Mouse (Mus musculus): ENCODE results near the gene Slc20a1. TPM values are rescaled to one million over a fixed set of nuclear protein-coding genes. Genes with fewer than 3 reads are reported as not detected.
A peak's percentile ranks its signal among the peaks of the same experiment; 100 is the strongest.

Slc20a1 gene
- total RNA-seq, 1 experiment: 309 TPM

DNA sequence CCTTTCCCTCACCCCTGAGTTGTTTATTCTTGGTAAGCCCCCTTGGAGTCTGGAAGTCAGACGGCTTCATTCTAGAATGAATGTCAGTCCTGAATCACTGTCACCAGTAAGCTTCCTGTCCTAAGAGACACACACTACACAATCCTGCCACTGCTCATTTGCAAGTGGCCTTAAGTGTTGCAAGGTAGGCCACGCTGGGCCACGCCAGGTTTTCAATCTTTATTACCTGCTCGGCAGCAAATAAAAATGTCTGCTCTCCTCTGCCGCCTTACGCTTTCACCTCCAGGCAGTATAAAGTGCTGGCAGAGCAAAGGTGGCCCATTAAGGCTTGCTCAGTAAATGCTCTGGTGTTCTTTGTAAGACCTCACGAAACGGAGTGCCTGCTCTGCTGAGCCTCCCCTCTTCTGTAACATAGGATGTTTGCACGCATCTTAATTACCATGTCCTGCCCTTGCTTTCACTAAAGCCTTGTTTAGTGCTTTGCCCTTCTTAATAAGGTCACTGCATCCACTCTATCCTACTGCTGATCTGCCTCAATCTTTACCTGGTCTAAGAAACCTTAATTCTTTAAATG lies 19.1 kb downstream of the Slc20a1 start:
- TF ChIP-seq CHD2 (IDR thresholded peaks at IDR 0.05; ENCODE audit: low read depth, low read length) (no peak), ZNF384 (IDR thresholded peaks at IDR 0.05; ENCODE audit: low read depth, low read length) (no peak)
- Histone ChIP-seq H3K9ac (ENCODE audit: insufficient read depth, low read depth, low read length, poor library complexity, severe bottlenecking) (no peak overlapping the region), H3K27ac (ENCODE audit: insufficient read depth, low read depth, low read length, poor library complexity, severe bottlenecking) (no peak overlapping the region), H3K4me3 (ENCODE audit: insufficient read depth in 1 of 2, low read depth in 1 of 2, low read length in 2 of 2, poor library complexity in 1 of 2, severe bottlenecking in 1 of 2) (peak overlapping the region in 1 of 2 experiments; percentile 19; a peak in 1 of 4 replicates), H3K9me3 (ENCODE audit: control insufficient read depth, insufficient read depth, low read depth, low read length) (no peaks in the 10 kb centered on the region), H3K36me3 (ENCODE audit: control insufficient read depth, insufficient read depth, low read length, poor library complexity, severe bottlenecking) (peaks cover under 1% of the 10 kb centered on the region; the same call in 1 of the 2 replicates), H3K4me1 (ENCODE audit: control insufficient read depth in 2 of 2, insufficient read depth in 2 of 2, low read length in 2 of 2, poor library complexity in 1 of 2) (peaks cover 0 to 8% of the 10 kb centered on the region in 2 experiments; a peak in 1 of 4 replicates)
- in situ Hi-C loops (cut with MboI; ENCODE audit: low sequenced_read_pairs in 2 of 2, unreplicated experiment in 2 of 2): no loop called here
- no peak for DNase-seq (ENCODE audit: low read depth, low spot score)

DNA sequence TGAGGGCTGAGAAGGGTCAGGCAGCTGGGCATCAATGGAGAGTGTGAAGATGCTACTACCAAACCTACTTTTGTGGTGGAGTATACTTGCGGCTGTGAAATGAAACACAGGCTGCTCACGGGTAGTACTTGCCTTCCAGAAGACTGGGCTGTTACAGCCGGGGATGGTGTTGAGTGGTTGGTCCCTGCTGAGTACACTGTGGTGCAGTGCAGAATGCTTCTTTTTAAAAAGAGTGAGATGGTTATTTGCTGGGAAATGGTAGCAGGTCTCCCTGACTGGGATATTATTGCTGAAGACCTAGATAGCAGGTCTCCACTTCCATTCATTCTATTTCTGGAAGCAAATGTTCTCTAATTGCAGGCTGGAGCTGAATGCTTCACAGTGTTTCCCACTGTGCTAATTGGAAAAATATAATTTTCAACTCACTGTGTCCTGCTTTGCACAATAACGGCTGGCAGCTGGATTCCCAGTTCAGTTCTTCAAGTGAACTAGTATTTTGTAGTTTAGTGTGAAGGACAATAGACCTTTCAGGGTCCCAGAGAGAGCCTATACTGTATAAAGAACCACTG lies 20.1 kb downstream of the Slc20a1 start:
- Histone ChIP-seq H3K9ac (ENCODE audit: insufficient read depth, low read depth, low read length, poor library complexity, severe bottlenecking) (no peak overlapping the region), H3K4me1 (ENCODE audit: control insufficient read depth in 2 of 2, insufficient read depth in 2 of 2, low read length in 2 of 2, poor library complexity in 1 of 2) (peaks cover 0 to 8% of the 10 kb centered on the region in 2 experiments; a peak in 1 of 4 replicates), H3K36me3 (ENCODE audit: control insufficient read depth, insufficient read depth, low read length, poor library complexity, severe bottlenecking) (no peaks in the 10 kb centered on the region), H3K4me3 (ENCODE audit: insufficient read depth in 1 of 2, low read depth in 1 of 2, low read length in 2 of 2, poor library complexity in 1 of 2, severe bottlenecking in 1 of 2) (no peak overlapping the region), H3K27ac (ENCODE audit: insufficient read depth, low read depth, low read length, poor library complexity, severe bottlenecking) (no peak overlapping the region), H3K9me3 (ENCODE audit: control insufficient read depth, insufficient read depth, low read depth, low read length) (no peaks in the 10 kb centered on the region)
- no peak for DNase-seq (ENCODE audit: low read depth, low spot score)
- in situ Hi-C loops (cut with MboI; ENCODE audit: low sequenced_read_pairs in 2 of 2, unreplicated experiment in 2 of 2): no loop called here
- TF ChIP-seq HCFC1 (IDR thresholded peaks at IDR 0.05; ENCODE audit: borderline replicate concordance, insufficient read depth, low read length) (no peak), CHD2 (IDR thresholded peaks at IDR 0.05; ENCODE audit: low read depth, low read length) (no peak), ZNF384 (IDR thresholded peaks at IDR 0.05; ENCODE audit: low read depth, low read length) (no peak), ZC3H11A (IDR thresholded peaks at IDR 0.05; ENCODE audit: borderline replicate concordance, low read depth, low read length) (no peak), MAFK (IDR thresholded peaks at IDR 0.05; ENCODE audit: insufficient read depth, low read depth, low read length) (no peak)

DNA sequence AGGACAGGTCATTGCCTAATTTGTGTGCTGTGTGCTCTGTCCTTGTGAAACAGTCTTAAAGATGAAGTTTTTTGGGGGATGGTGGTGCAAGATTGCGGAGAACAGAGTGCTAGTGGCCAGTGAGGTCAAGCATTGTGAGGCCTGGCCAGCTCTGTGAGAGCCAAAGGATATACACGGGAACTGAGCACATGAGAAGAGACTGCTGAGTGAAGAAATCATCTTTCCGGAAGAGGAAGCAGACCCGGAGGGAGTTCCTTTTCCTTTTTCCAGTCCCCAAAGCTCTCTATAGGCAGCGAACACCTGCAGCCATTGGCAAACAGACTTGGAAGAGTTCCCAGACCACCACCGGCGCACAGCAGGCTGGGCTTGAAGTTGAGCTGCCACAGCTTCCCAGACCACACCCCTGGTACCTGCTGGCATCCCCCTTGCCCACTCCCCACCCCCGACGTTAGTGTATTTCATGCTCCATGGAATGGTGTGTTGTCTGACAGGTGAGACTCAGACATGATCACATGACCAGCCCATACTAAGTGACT lies 22.6 kb downstream of the Slc20a1 start:
- Histone ChIP-seq H3K36me3 (ENCODE audit: control insufficient read depth, insufficient read depth, low read length, poor library complexity, severe bottlenecking) (no peaks in the 10 kb centered on the region), H3K9ac (ENCODE audit: insufficient read depth, low read depth, low read length, poor library complexity, severe bottlenecking) (no peak overlapping the region), H3K27ac (ENCODE audit: insufficient read depth, low read depth, low read length, poor library complexity, severe bottlenecking) (no peak overlapping the region), H3K4me3 (ENCODE audit: insufficient read depth in 1 of 2, low read depth in 1 of 2, low read length in 2 of 2, poor library complexity in 1 of 2, severe bottlenecking in 1 of 2) (no peak overlapping the region), H3K9me3 (ENCODE audit: control insufficient read depth, insufficient read depth, low read depth, low read length) (no peaks in the 10 kb centered on the region), H3K4me1 (ENCODE audit: control insufficient read depth in 2 of 2, insufficient read depth in 2 of 2, low read length in 2 of 2, poor library complexity in 1 of 2) (peaks cover 0 to 17% of the 10 kb centered on the region in 2 experiments; a peak in 2 of 4 replicates)
- DNase-seq (ENCODE audit: low read depth, low spot score): no peak
- in situ Hi-C loops (cut with MboI; ENCODE audit: low sequenced_read_pairs in 2 of 2, unreplicated experiment in 2 of 2): no loop called here
- no peak for TF ChIP-seq HCFC1 (IDR thresholded peaks at IDR 0.05; ENCODE audit: borderline replicate concordance, insufficient read depth, low read length)
- no peak for TF ChIP-seq ZC3H11A (IDR thresholded peaks at IDR 0.05; ENCODE audit: borderline replicate concordance, low read depth, low read length)
- TF ChIP-seq MAFK (IDR thresholded peaks at IDR 0.05; ENCODE audit: insufficient read depth, low read depth, low read length): no peak
- no peak for TF ChIP-seq ZNF384 (IDR thresholded peaks at IDR 0.05; ENCODE audit: low read depth, low read length)

DNA sequence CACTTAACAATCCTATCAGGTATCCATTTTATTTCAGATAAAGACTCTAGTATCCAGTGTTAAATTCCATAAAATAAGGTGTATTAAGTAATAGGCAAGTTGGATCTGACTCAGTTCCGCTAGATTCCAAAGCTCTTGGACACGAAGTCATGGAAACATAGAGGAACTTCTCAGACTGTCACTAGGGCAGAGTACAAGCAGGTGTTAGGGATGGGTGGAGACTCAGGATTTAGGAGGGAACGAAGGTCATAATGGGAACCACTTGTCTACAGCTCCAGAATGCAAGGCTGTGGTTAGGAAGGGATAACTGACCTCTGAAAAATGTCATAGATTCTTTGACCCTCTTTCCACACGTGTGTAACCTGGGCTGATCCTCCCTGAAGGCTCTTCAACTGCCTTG lies 25.6 kb downstream of the Slc20a1 start:
- DNase-seq (ENCODE audit: low read depth, low spot score): no peak
- no peaks in the 10 kb centered on the region for H3K36me3 ChIP-seq (ENCODE audit: control insufficient read depth, insufficient read depth, low read length, poor library complexity, severe bottlenecking)
- no peaks in the 10 kb centered on the region for H3K9me3 ChIP-seq (ENCODE audit: control insufficient read depth, insufficient read depth, low read depth, low read length)
- TF ChIP-seq ZNF384 (IDR thresholded peaks at IDR 0.05; ENCODE audit: low read depth, low read length): no peak
- TF ChIP-seq HCFC1 (IDR thresholded peaks at IDR 0.05; ENCODE audit: borderline replicate concordance, insufficient read depth, low read length): no peak
- TF ChIP-seq ZC3H11A (IDR thresholded peaks at IDR 0.05; ENCODE audit: borderline replicate concordance, low read depth, low read length): no peak
- no peak for TF ChIP-seq MAFK (IDR thresholded peaks at IDR 0.05; ENCODE audit: insufficient read depth, low read depth, low read length)
- in situ Hi-C loops (cut with MboI; ENCODE audit: low sequenced_read_pairs in 2 of 2, unreplicated experiment in 2 of 2): no loop called here
- H3K4me1 ChIP-seq (ENCODE audit: control insufficient read depth in 2 of 2, insufficient read depth in 2 of 2, low read length in 2 of 2, poor library complexity in 1 of 2): peaks cover 5 to 10% of the 10 kb centered on the region in 2 experiments; a peak in 2 of 4 replicates
- no peak overlapping the region for H3K27ac ChIP-seq (ENCODE audit: insufficient read depth, low read depth, low read length, poor library complexity, severe bottlenecking)
- H3K4me3 ChIP-seq (ENCODE audit: insufficient read depth in 1 of 2, low read depth in 1 of 2, low read length in 2 of 2, poor library complexity in 1 of 2, severe bottlenecking in 1 of 2): no peak overlapping the region
- H3K9ac ChIP-seq (ENCODE audit: insufficient read depth, low read depth, low read length, poor library complexity, severe bottlenecking): no peak overlapping the region

Measured in ES-E14 (cell line).